In genomic region chr2:121271236-121271927, GRCm38 (mm10) we compare ENCODE assay signal across 8 mouse cellular contexts. TPM values are rescaled to one million over a fixed set of nuclear protein-coding genes. Genes with fewer than 3 reads are reported as not detected.
DNase-seq lines count a peak whose midpoint lies in the region; ATAC-seq and TF ChIP-seq lines count a peak whose summit lies in the region.

Gene Trp53bp1 (minus strand): TSS chr2:121271407.

- peak; percentile 99 for ATAC-seq in heart, embryonic 15.5 days (replicated peaks; ENCODE audit: insufficient number of reproducible peaks, insufficient read depth, low FRiP score, low read depth)
- peak; percentile 98 for ATAC-seq in liver, embryonic 14.5 days (ENCODE audit: insufficient read depth)
- ATAC-seq in neural tube, embryonic 11.5 days (ENCODE audit: insufficient read depth, low FRiP score, low TSS enrichment) = peak; percentile 99
- peak; percentile 100 for ATAC-seq in stomach, postnatal 0 days (ENCODE audit: low FRiP score, low TSS enrichment)

- TF ChIP-seq EP300 in liver, embryonic 14.5 days (IDR thresholded peaks at IDR 0.05; ENCODE audit: low read depth) = no peak
- no peak for TF ChIP-seq EP300 in stomach, postnatal 0 days (optimal IDR thresholded peaks at IDR 0.05)

- H3K4me3 ChIP-seq in forebrain, embryonic 10.5 days = peak within 1 kb of the TSS; percentile 98
- peak within 1 kb of the TSS; percentile 93 for H3K4me3 ChIP-seq in heart, embryonic 15.5 days
- peak within 1 kb of the TSS; percentile 74 to 98 for H3K4me3 ChIP-seq in liver, embryonic 14.5 days (ENCODE audit: insufficient read depth in 1 of 2, low read depth in 2 of 2, low read length in 2 of 2)
- peak within 1 kb of the TSS; percentile 98 for H3K4me3 ChIP-seq in neural tube, embryonic 11.5 days (ENCODE audit: low read depth, low read length)
- peak within 1 kb of the TSS; percentile 96 for H3K4me3 ChIP-seq in stomach, postnatal 0 days (ENCODE audit: low read depth, low read length)

- H3K4me1 ChIP-seq in forebrain, embryonic 10.5 days = peaks cover 37% of the 10 kb centered on the region
- peaks cover 13% of the 10 kb centered on the region for H3K4me1 ChIP-seq in heart, embryonic 15.5 days (replicated peaks)
- H3K4me1 ChIP-seq in liver, embryonic 14.5 days (replicated peaks; ENCODE audit: control insufficient read depth in 2 of 2, insufficient read depth in 2 of 2, low read length in 1 of 2) = peaks cover 4 to 7% of the 10 kb centered on the region in 2 experiments; a peak in 3 of 4 replicates
- peaks cover 17% of the 10 kb centered on the region for H3K4me1 ChIP-seq in neural tube, embryonic 11.5 days (ENCODE audit: control insufficient read depth, insufficient read depth, low read length)
- no peaks in the 10 kb centered on the region for H3K4me1 ChIP-seq in stomach, postnatal 0 days (replicated peaks; ENCODE audit: control insufficient read depth, insufficient read depth)

- under 1% methylated on average over 37 of the region's 37 CpGs for WGBS in forebrain, embryonic 10.5 days
- under 1% methylated on average over 37 of the region's 37 CpGs for WGBS in heart, embryonic 15.5 days
- WGBS in liver, embryonic 14.5 days (ENCODE audit: insufficient replicate concordance) = 1% methylated on average over 37 of the region's 37 CpGs
- 2% methylated on average over 31 of the region's 37 CpGs for WGBS in neural tube, embryonic 11.5 days
- WGBS in stomach, postnatal 0 days = under 1% methylated on average over 37 of the region's 37 CpGs

- peaks cover 40% of the 10 kb centered on the region for H3K36me3 ChIP-seq in forebrain, embryonic 10.5 days (replicated peaks)
- peaks cover 17% of the 10 kb centered on the region; the same call in 1 of the 2 replicates for H3K36me3 ChIP-seq in heart, embryonic 15.5 days
- H3K36me3 ChIP-seq in liver, embryonic 14.5 days (replicated peaks; ENCODE audit: control insufficient read depth, insufficient read depth, low read depth) = no peaks in the 10 kb centered on the region
- H3K36me3 ChIP-seq in neural tube, embryonic 11.5 days (ENCODE audit: control insufficient read depth, insufficient read depth, low read length) = peaks cover 5% of the 10 kb centered on the region; the same call in 1 of the 2 replicates
- no peaks in the 10 kb centered on the region; the same call in 1 of the 2 replicates for H3K36me3 ChIP-seq in stomach, postnatal 0 days (ENCODE audit: control insufficient read depth, insufficient read depth, low read length)

- peak within 1 kb of the TSS; percentile 66 for H3K4me2 ChIP-seq in heart, embryonic 15.5 days
- H3K4me2 ChIP-seq in liver, embryonic 14.5 days (ENCODE audit: low read depth) = peak within 1 kb of the TSS; percentile 99
- H3K4me2 ChIP-seq in neural tube, embryonic 11.5 days (ENCODE audit: low read depth) = peak within 1 kb of the TSS; percentile 44
- H3K4me2 ChIP-seq in stomach, postnatal 0 days (replicated peaks; ENCODE audit: low read depth) = peak within 1 kb of the TSS; percentile 75

- TF ChIP-seq CTCF in liver, embryonic 14.5 days (IDR thresholded peaks at IDR 0.05; ENCODE audit: low read depth) = no peak; the same call in 1 of the 2 replicates
- peak; percentile 34; the same call in 1 of the 2 replicates for TF ChIP-seq CTCF in stomach, postnatal 0 days (IDR thresholded peaks at IDR 0.05; ENCODE audit: low read depth)

- H3K9me3 ChIP-seq in forebrain, embryonic 10.5 days = no peaks in the 10 kb centered on the region
- H3K9me3 ChIP-seq in heart, embryonic 15.5 days (replicated peaks) = no peaks in the 10 kb centered on the region
- no peaks in the 10 kb centered on the region for H3K9me3 ChIP-seq in liver, embryonic 14.5 days (ENCODE audit: control insufficient read depth, low read length)
- no peaks in the 10 kb centered on the region for H3K9me3 ChIP-seq in neural tube, embryonic 11.5 days (ENCODE audit: control insufficient read depth, low read length)
- H3K9me3 ChIP-seq in stomach, postnatal 0 days (ENCODE audit: control insufficient read depth, low read length) = no peaks in the 10 kb centered on the region

- peak; percentile 83 to 91 for DNase-seq in CD8-positive naive resting alpha-beta T cell, adult 2 months (ENCODE audit: low read depth in 2 of 2, low spot score in 2 of 2)
- DNase-seq in c-Kit-positive CD71-negative TER-119-negative erythroid progenitor cells, embryonic 14.5 days (ENCODE audit: low read depth) = peak; percentile 91
- DNase-seq in forebrain, embryonic 10.5 days (ENCODE audit: extremely low spot score, low spot score) = peak; percentile 92
- peak; percentile 98 for DNase-seq in kidney, postnatal 25 days
- peak; percentile 90 to 93 (median 91) for DNase-seq in liver, embryonic 14.5 days (ENCODE audit: low read depth in 3 of 3, low spot score in 3 of 3)
- peak; percentile 94 for DNase-seq in neural tube, embryonic 11.5 days (ENCODE audit: low spot score)
- DNase-seq in stomach, postnatal 0 days (ENCODE audit: low spot score) = peak; percentile 93

- H3K27ac ChIP-seq in forebrain, embryonic 10.5 days = peak within 1 kb of the TSS; percentile 99
- peak within 1 kb of the TSS; percentile 80 for H3K27ac ChIP-seq in heart, embryonic 15.5 days
- H3K27ac ChIP-seq in liver, embryonic 14.5 days = no peak within 1 kb of the TSS
- H3K27ac ChIP-seq in neural tube, embryonic 11.5 days (ENCODE audit: low read depth, low read length) = peak within 1 kb of the TSS; percentile 90
- H3K27ac ChIP-seq in stomach, postnatal 0 days (replicated peaks) = 0 out of 2 replicates have a peak within 1 kb of the TSS, but pooled peaks have one; percentile 35

- no peaks in the 10 kb centered on the region for H3K27me3 ChIP-seq in forebrain, embryonic 10.5 days (ENCODE audit: poor library complexity, severe bottlenecking)
- no peaks in the 10 kb centered on the region for H3K27me3 ChIP-seq in heart, embryonic 15.5 days
- H3K27me3 ChIP-seq in liver, embryonic 14.5 days (ENCODE audit: control insufficient read depth, insufficient read depth, low read length) = no peaks in the 10 kb centered on the region
- H3K27me3 ChIP-seq in neural tube, embryonic 11.5 days (ENCODE audit: control insufficient read depth, insufficient read depth, low read length) = no peaks in the 10 kb centered on the region
- H3K27me3 ChIP-seq in stomach, postnatal 0 days (ENCODE audit: control insufficient read depth, insufficient read depth, low read length) = no peaks in the 10 kb centered on the region

- H3K9ac ChIP-seq in heart, embryonic 15.5 days = peak within 1 kb of the TSS; percentile 87
- H3K9ac ChIP-seq in liver, embryonic 14.5 days (replicated peaks) = peak within 1 kb of the TSS; percentile 81
- H3K9ac ChIP-seq in neural tube, embryonic 11.5 days (ENCODE audit: low read length) = peak within 1 kb of the TSS; percentile 84
- peak within 1 kb of the TSS; percentile 74 for H3K9ac ChIP-seq in stomach, postnatal 0 days (ENCODE audit: low read length)

RNA-seq across cellular contexts. Expression of gene Trp53bp1, which starts in this region (rescaled TPM):
- polyA plus RNA-seq in forebrain, embryonic 10.5 days (2016; fragmentation: Nextera tagmentation; extraction: Ambion mirVana) = 134 and 144 TPM in 2 replicates
- polyA plus RNA-seq in heart, embryonic 15.5 days (2015; fragmentation: Nextera tagmentation; extraction: Ambion mirVana) = 43.6 and 45.5 TPM in 2 replicates
- 16.4 and 17.0 TPM in 2 replicates for polyA plus RNA-seq in liver, embryonic 14.5 days (2012; rRNA removed)
- polyA plus RNA-seq in liver, embryonic 14.5 days (2014; fragmentation: Nextera tagmentation; extraction: Ambion mirVana) = 14.1 and 18.5 TPM in 2 replicates
- 143 and 151 TPM in 2 replicates for polyA plus RNA-seq in neural tube, embryonic 11.5 days (2014; fragmentation: Nextera tagmentation; extraction: Ambion mirVana)
- 9.6 and 10.6 TPM in 2 replicates for polyA plus RNA-seq in stomach, postnatal 0 days (2015; fragmentation: Nextera tagmentation; extraction: Ambion mirVana)

Comparison
In these comparisons a context has a peak if more than half of its experiments do, and no peak if none do; other contexts are left out.
1. H3K4me2 ChIP-seq: peak in every context shown above with its lines; median percentile 99 in liver, embryonic 14.5 days; 75 in stomach, postnatal 0 days; 66 in heart, embryonic 15.5 days; 44 in neural tube, embryonic 11.5 days.